Mouse (Mus musculus) midbrain, postnatal 0 days (tissue): ENCODE measurements around the gene Tmem106c. TPM values are rescaled to one million over a fixed set of nuclear protein-coding genes. Genes with fewer than 3 reads are reported as not detected.

Source experiments
- ATAC-seq: fragments of 200-750 bp; cut with Nextera tagmentation; 2 replicates; pipeline ENCODE4 v1.8.0; 2017; ENCODE audit warnings: moderate number of reproducible peaks, mild to moderate bottlenecking, moderate TSS enrichment, moderate library complexity; ENCODE audit not compliant: low FRiP score
- DNase-seq: peaks from one replicate; pipeline ENCODE4 v3.0.0-alpha.2; 2015; ENCODE audit warnings: low spot score
- H3K27ac ChIP-seq: fragments of 300-500 bp; sonication (generic); 2 replicates; pipeline ENCODE4 v1.5.1; 2014; ENCODE audit warnings: low read depth, mild to moderate bottlenecking, low read length, mixed read lengths
- H3K27me3 ChIP-seq: fragments of 300-500 bp; sonication (generic); 2 replicates; pipeline ENCODE4 v1.6.1; 2014; ENCODE audit warnings: low read length, control low read depth, mixed read lengths; ENCODE audit not compliant: insufficient read depth
- H3K36me3 ChIP-seq: fragments of 300-500 bp; sonication (generic); 2 replicates; pipeline ENCODE4 v1.6.1; 2014; ENCODE audit warnings: low read length, control low read depth, mixed read lengths; ENCODE audit not compliant: insufficient read depth
- H3K4me1 ChIP-seq: fragments of 300-500 bp; sonication (generic); 2 replicates; pipeline ENCODE4 v1.6.1; 2014; ENCODE audit warnings: mild to moderate bottlenecking, control low read depth, antibody characterized with exemption, low read length, mixed read lengths; ENCODE audit not compliant: insufficient read depth
- H3K4me2 ChIP-seq: fragments of 300-500 bp; sonication (generic); 2 replicates; pipeline ENCODE4 v1.6.1; 2014; ENCODE audit warnings: low read depth, mild to moderate bottlenecking, low read length, mixed read lengths; ENCODE audit not compliant: poor library complexity, severe bottlenecking
- H3K4me3 ChIP-seq: fragments of 300-500 bp; sonication (generic); 2 replicates; pipeline ENCODE4 v1.5.1; 2014; ENCODE audit warnings: low read depth, mild to moderate bottlenecking, low read length, moderate library complexity
- H3K9ac ChIP-seq: fragments of 300-500 bp; sonication (generic); replicated peaks from 2 replicates; pipeline ENCODE4 v1.6.1; 2014; ENCODE audit warnings: mild to moderate bottlenecking, low read length, moderate library complexity, mixed read lengths; ENCODE audit not compliant: poor library complexity, severe bottlenecking
- H3K9me3 ChIP-seq: fragments of 300-500 bp; sonication (generic); 2 replicates; pipeline ENCODE4 v1.6.1; 2016; ENCODE audit warnings: low read length, control low read depth
- CTCF ChIP-seq: IDR thresholded peaks from 2 replicates; pipeline ENCODE4 v1.5.1; 2016; ENCODE audit warnings: antibody characterized with exemption, mild to moderate bottlenecking
- WGBS: fragments of 180-500 bp; shearing (Covaris S2); extraction: QIAGEN DNeasy Blood & Tissue Kit; methylation state at CpG from one replicate; pipeline ENCODE4 v1.1.7; 2014; 5-methylcytosine and 5-hydroxymethylcytosine counted together
- polyA plus RNA-seq: library from polyadenylated mRNA; unstranded; fragments of >200 nt; fragmentation: Nextera tagmentation; extraction: Ambion mirVana; gene quantifications from 2 replicates; pipeline ENCODE4 v1.2.1, GENCODE M21; 2015
- total RNA-seq: library from RNA; depleted of rRNA; stranded (reverse); fragments of >200 nt; gene quantifications from 2 replicates; pipeline ENCODE4 v1.2.3, GENCODE M21; 2014

Tmem106c gene
- total and polyA plus RNA-seq, 2 experiments from 2014 or later: 43.8 to 57.7 TPM

GRCm38 (mm10) chr15:97922421-97922820 is 41.6 kb upstream of the Tmem106c start:
- ATAC-seq: no peak
- H3K4me2 ChIP-seq: no peak overlapping the region
- no peak overlapping the region for H3K4me3 ChIP-seq
- H3K9ac ChIP-seq: no peak overlapping the region
- H3K9me3 ChIP-seq: no peaks in the 10 kb centered on the region
- no peak for DNase-seq
- H3K36me3 ChIP-seq: no peaks in the 10 kb centered on the region
- H3K27ac ChIP-seq: no peak overlapping the region
- H3K4me1 ChIP-seq: no peaks in the 10 kb centered on the region
- H3K27me3 ChIP-seq: no peaks in the 10 kb centered on the region
- TF ChIP-seq CTCF: no peak
- 92% methylated on average over 2 of the region's 2 CpGs for WGBS

GRCm38 (mm10) chr15:97927018-97927417 is 37.0 kb upstream of the Tmem106c start:
- no peaks in the 10 kb centered on the region for H3K9me3 ChIP-seq

DNA sequence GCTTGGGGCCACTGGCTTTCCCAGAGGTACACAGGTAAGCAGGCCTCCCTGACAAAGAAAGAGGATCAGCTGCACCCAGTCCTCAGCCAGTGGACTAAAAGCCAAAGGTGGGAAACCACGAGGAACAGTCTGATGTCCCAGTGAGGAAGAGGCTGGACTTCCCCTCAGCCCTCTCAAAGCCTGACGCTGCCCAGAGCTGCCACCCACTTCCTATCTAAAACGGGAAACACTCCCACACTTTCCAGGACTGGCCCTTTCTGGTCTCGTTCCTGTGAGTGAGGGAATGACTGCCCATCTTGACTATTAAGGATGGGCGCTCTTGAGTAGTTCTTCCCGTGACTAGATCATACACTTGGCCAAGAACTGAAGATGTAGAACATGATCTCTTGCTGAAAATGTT is 36.2 kb upstream of the Tmem106c start:
- TF ChIP-seq CTCF: no peak
- Histone ChIP-seq H3K9me3 (no peaks in the 10 kb centered on the region), H3K27ac (no peak overlapping the region), H3K36me3 (no peaks in the 10 kb centered on the region), H3K27me3 (no peaks in the 10 kb centered on the region), H3K4me1 (no peaks in the 10 kb centered on the region), H3K4me3 (no peak overlapping the region), H3K9ac (no peak overlapping the region), H3K4me2 (no peak overlapping the region)
- DNase-seq (no peak), ATAC-seq (no peak)
- WGBS: 83% methylated on average over 6 of the region's 6 CpGs

More at GRCm38 (mm10) chr15:97927018-97927417, 37.0 kb upstream of the Tmem106c start:
- Histone ChIP-seq H3K4me2 (no peak overlapping the region), H3K9ac (no peak overlapping the region), H3K4me1 (no peaks in the 10 kb centered on the region), H3K36me3 (no peaks in the 10 kb centered on the region), H3K27me3 (no peaks in the 10 kb centered on the region), H3K27ac (no peak overlapping the region), H3K4me3 (no peak overlapping the region)
- DNase-seq (no peak), ATAC-seq (no peak)
- TF ChIP-seq CTCF: no peak
- 70% methylated on average over 4 of the region's 4 CpGs for WGBS

GRCm38 (mm10) chr15:97929259-97929824 is 34.7 kb upstream of the Tmem106c start:
- DNase-seq: no peak
- 59% methylated on average over 13 of the region's 13 CpGs for WGBS

DNA sequence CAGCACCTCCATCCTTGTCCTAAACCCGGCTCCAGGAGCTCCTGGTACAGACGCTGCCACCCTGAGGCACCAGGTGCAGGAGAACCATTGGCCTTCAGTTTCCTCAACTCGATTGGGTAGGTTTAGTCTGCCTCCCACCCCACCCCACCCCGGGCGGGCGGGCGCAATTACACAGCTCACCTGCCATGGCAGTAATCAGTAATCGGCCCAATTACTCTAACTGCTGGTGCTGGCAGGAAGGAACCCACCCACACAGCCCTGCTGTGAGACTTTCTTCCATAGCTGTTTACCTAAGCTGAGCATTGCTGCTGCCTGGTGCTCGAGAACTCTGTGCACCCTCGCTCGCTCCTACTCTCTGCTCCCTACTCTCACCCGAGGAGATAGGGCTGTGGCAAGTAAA is 31.6 kb upstream of the Tmem106c start:
- Histone ChIP-seq H3K4me2 (no peak overlapping the region), H3K9me3 (no peaks in the 10 kb centered on the region), H3K27me3 (no peaks in the 10 kb centered on the region), H3K27ac (no peak overlapping the region), H3K36me3 (no peaks in the 10 kb centered on the region), H3K9ac (no peak overlapping the region), H3K4me3 (no peak overlapping the region), H3K4me1 (no peaks in the 10 kb centered on the region)
- no peak for TF ChIP-seq CTCF
- WGBS: 91% methylated on average over 12 of the region's 12 CpGs
- no peak for ATAC-seq
- no peak for DNase-seq

More at GRCm38 (mm10) chr15:97929259-97929824, 34.7 kb upstream of the Tmem106c start:
- no peak overlapping the region for H3K27ac ChIP-seq
- H3K9ac ChIP-seq: no peak overlapping the region
- no peaks in the 10 kb centered on the region for H3K4me1 ChIP-seq
- no peaks in the 10 kb centered on the region for H3K9me3 ChIP-seq
- no peaks in the 10 kb centered on the region for H3K27me3 ChIP-seq
- H3K4me3 ChIP-seq: no peak overlapping the region
- no peak overlapping the region for H3K4me2 ChIP-seq
- no peaks in the 10 kb centered on the region for H3K36me3 ChIP-seq
- no peak for TF ChIP-seq CTCF
- no peak for ATAC-seq

GRCm38 (mm10) chr15:97938580-97938979 is 25.4 kb upstream of the Tmem106c start:
- H3K36me3 ChIP-seq: no peaks in the 10 kb centered on the region
- H3K9me3 ChIP-seq: no peaks in the 10 kb centered on the region
- H3K9ac ChIP-seq: no peak overlapping the region
- no peaks in the 10 kb centered on the region for H3K27me3 ChIP-seq
- no peak for TF ChIP-seq CTCF
- no peak overlapping the region for H3K27ac ChIP-seq
- H3K4me1 ChIP-seq: no peaks in the 10 kb centered on the region
- no peak for DNase-seq
- 45% methylated on average over 6 of the region's 6 CpGs for WGBS
- ATAC-seq: no peak
- H3K4me2 ChIP-seq: no peak overlapping the region
- no peak overlapping the region for H3K4me3 ChIP-seq
